Mouse (Mus musculus) G1E (cell line): ENCODE data around the gene Gpn3.

ENCODE experiments used
- CTCF ChIP-seq: IDR thresholded peaks from 2 replicates; pipeline ENCODE4 v1.5.1; 2012; ENCODE audit warnings: low read depth, low read length, inconsistent platforms, mixed read lengths
- GATA1 ChIP-seq: IDR thresholded peaks from 2 replicates; pipeline ENCODE4 v1.6.1; 2012; ENCODE audit warnings: borderline replicate concordance, low read length, inconsistent platforms, mixed read lengths
- GATA2 ChIP-seq: IDR thresholded peaks from 2 replicates; pipeline ENCODE4 v1.6.1; 2012; ENCODE audit warnings: low read depth, low read length, inconsistent platforms, borderline replicate concordance
- POLR2AphosphoS5 ChIP-seq: IDR thresholded peaks from 2 replicates; pipeline ENCODE4 v1.6.1; 2012; ENCODE audit warnings: low read depth, low read length, inconsistent platforms; ENCODE audit not compliant: insufficient replicate concordance
- TAL1 ChIP-seq: conservative IDR thresholded peaks from 2 replicates; pipeline ENCODE4 v1.6.1; 2012; ENCODE audit warnings: low read depth, low read length, inconsistent platforms, mixed read lengths

DNA sequence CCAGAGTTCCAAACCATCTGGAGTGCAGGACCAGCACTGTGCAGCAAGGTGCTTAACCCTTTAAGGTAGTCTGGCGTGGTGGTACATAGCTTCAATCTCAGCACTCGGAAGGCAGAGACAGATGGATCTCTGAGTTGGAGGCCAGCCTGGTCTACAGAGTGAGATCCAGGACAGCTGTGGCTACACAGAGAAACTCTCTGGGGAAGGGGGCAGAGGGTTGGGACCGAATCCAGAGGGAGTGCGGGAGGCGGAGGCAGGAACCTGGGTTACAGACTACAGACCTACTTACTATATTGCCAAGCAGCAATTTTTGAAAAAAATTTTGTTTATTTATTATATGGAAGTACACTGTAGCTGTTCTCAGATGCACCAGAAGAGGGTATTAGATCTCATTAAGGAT, 42.7 kb downstream of the Gpn3 start:
- TF ChIP-seq GATA1 (no peak), CTCF (no peak), POLR2AphosphoS5 (no peak), TAL1 (no peak), GATA2 (no peak)
